Mouse (Mus musculus): ENCODE results near the gene Ces1a. TPM values are rescaled to one million over a fixed set of nuclear protein-coding genes. Genes with fewer than 3 reads are reported as not detected.

Gene Ces1a
- polyA plus RNA-seq, 1 experiment from 2014 or later: not detected

- WGBS: 55% methylated on average over 3 of the region's 3 CpGs
- Histone ChIP-seq H3K4me1 (ENCODE audit: insufficient read depth) (no peaks in the 10 kb centered on the region), H3K9ac (no peak overlapping the region), H3K36me3 (ENCODE audit: insufficient read depth) (no peaks in the 10 kb centered on the region), H3K4me3 (ENCODE audit: low read depth, low read length) (no peak overlapping the region), H3K4me2 (no peak overlapping the region), H3K27me3 (ENCODE audit: insufficient read depth, low read length) (no peaks in the 10 kb centered on the region), H3K27ac (ENCODE audit: low read depth) (no peak overlapping the region), H3K9me3 (ENCODE audit: low read depth, low read length) (no peaks in the 10 kb centered on the region)
- TF ChIP-seq CTCF (IDR thresholded peaks at IDR 0.05; ENCODE audit: low read depth): no peak
- ATAC-seq (ENCODE audit: insufficient read depth): no peak
- DNase-seq: no peak
These were observed 15.6 kb upstream of the Ces1a start for GRCm38 (mm10) chr8:93063416-93064117.

DNA sequence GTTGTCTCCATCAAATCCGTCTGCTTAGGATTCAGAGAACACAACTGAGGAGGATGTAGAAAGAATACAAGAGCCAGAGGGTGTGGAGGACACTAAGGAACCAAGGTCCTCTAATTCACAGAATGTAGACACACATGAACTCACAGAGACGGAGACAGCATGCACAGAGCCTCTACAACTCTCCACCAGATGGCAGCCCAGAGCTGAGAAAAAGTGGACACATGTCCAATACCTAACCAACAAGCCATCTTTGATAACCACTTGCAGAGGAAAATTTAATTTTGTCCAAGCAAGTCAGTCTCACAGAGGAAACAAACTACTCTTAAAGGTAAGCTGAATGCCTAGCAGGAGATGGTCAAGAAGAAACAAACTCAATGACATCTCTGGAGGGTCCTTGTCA, 11.2 kb upstream of the Ces1a start:
- peak; percentile 86 for TF ChIP-seq CTCF (IDR thresholded peaks at IDR 0.05; ENCODE audit: low read depth)
- no peak overlapping the region for H3K4me2 ChIP-seq
- no peak overlapping the region for H3K4me3 ChIP-seq (ENCODE audit: low read depth, low read length)
- H3K27ac ChIP-seq (ENCODE audit: low read depth): no peak overlapping the region
- DNase-seq: peak; percentile 91
- H3K27me3 ChIP-seq (ENCODE audit: insufficient read depth, low read length): no peaks in the 10 kb centered on the region
- H3K4me1 ChIP-seq (ENCODE audit: insufficient read depth): no peaks in the 10 kb centered on the region
- 9% methylated on average over 2 of the region's 2 CpGs for WGBS
- no peaks in the 10 kb centered on the region for H3K9me3 ChIP-seq (ENCODE audit: low read depth, low read length)
- no peaks in the 10 kb centered on the region for H3K36me3 ChIP-seq (ENCODE audit: insufficient read depth)
- no peak overlapping the region for H3K9ac ChIP-seq
- no peak for ATAC-seq (ENCODE audit: insufficient read depth)

GRCm38 (mm10) chr8:93055238-93055637, 7.2 kb upstream of the Ces1a start:
- H3K4me3 ChIP-seq (ENCODE audit: low read depth, low read length): no peak overlapping the region
- no peak overlapping the region for H3K4me2 ChIP-seq
- DNase-seq (peak; percentile 24), ATAC-seq (ENCODE audit: insufficient read depth) (no peak)
- H3K9ac ChIP-seq: no peak overlapping the region
- WGBS: 30% methylated on average over 2 of the region's 2 CpGs
- no peak overlapping the region for H3K27ac ChIP-seq (ENCODE audit: low read depth)
- TF ChIP-seq CTCF (IDR thresholded peaks at IDR 0.05; ENCODE audit: low read depth): no peak
- H3K27me3 ChIP-seq (ENCODE audit: insufficient read depth, low read length): no peaks in the 10 kb centered on the region
- no peaks in the 10 kb centered on the region for H3K9me3 ChIP-seq (ENCODE audit: low read depth, low read length)
- H3K36me3 ChIP-seq (ENCODE audit: insufficient read depth): no peaks in the 10 kb centered on the region
- no peaks in the 10 kb centered on the region for H3K4me1 ChIP-seq (ENCODE audit: insufficient read depth)

GRCm38 (mm10) chr8:93048510-93049416, 771 bp upstream of the Ces1a start:
- WGBS: 40% methylated on average over 4 of the region's 4 CpGs
- Histone ChIP-seq H3K27me3 (ENCODE audit: insufficient read depth, low read length) (no peaks in the 10 kb centered on the region), H3K27ac (ENCODE audit: low read depth) (no peak overlapping the region), H3K9ac (no peak overlapping the region), H3K4me1 (ENCODE audit: insufficient read depth) (no peaks in the 10 kb centered on the region; the same call in 1 of the 2 replicates), H3K36me3 (ENCODE audit: insufficient read depth) (no peaks in the 10 kb centered on the region), H3K9me3 (ENCODE audit: low read depth, low read length) (no peaks in the 10 kb centered on the region), H3K4me3 (ENCODE audit: low read depth, low read length) (no peak overlapping the region), H3K4me2 (no peak overlapping the region)
- DNase-seq (peak; percentile 44), ATAC-seq (ENCODE audit: insufficient read depth) (no peak)
- TF ChIP-seq CTCF (IDR thresholded peaks at IDR 0.05; ENCODE audit: low read depth): peak; percentile 47

GRCm38 (mm10) chr8:93043083-93043482, 4.9 kb downstream of the Ces1a start:
- Histone ChIP-seq H3K36me3 (ENCODE audit: insufficient read depth) (no peaks in the 10 kb centered on the region), H3K27ac (ENCODE audit: low read depth) (peak overlapping the region; percentile 59), H3K9me3 (ENCODE audit: low read depth, low read length) (no peaks in the 10 kb centered on the region), H3K9ac (no peak overlapping the region), H3K4me2 (no peak overlapping the region), H3K27me3 (ENCODE audit: insufficient read depth, low read length) (no peaks in the 10 kb centered on the region), H3K4me1 (ENCODE audit: insufficient read depth) (0 out of 2 replicates have a peak, but pooled peaks cover 3% of the 10 kb centered on the region), H3K4me3 (ENCODE audit: low read depth, low read length) (no peak overlapping the region)
- TF ChIP-seq CTCF (IDR thresholded peaks at IDR 0.05; ENCODE audit: low read depth): no peak
- WGBS: 8% methylated on average over 1 of the region's 1 CpGs
- no peak for ATAC-seq (ENCODE audit: insufficient read depth)
- DNase-seq: peak; percentile 36

- no peak overlapping the region for H3K4me3 ChIP-seq (ENCODE audit: low read depth, low read length)
- 0 out of 2 replicates have a peak, but pooled peaks cover 3% of the 10 kb centered on the region for H3K4me1 ChIP-seq (ENCODE audit: insufficient read depth)
- no peaks in the 10 kb centered on the region for H3K9me3 ChIP-seq (ENCODE audit: low read depth, low read length)
- H3K27me3 ChIP-seq (ENCODE audit: insufficient read depth, low read length): no peaks in the 10 kb centered on the region
- WGBS: 77% methylated on average over 4 of the region's 4 CpGs
- H3K9ac ChIP-seq: no peak overlapping the region
- no peak for DNase-seq
- no peak for TF ChIP-seq CTCF (IDR thresholded peaks at IDR 0.05; ENCODE audit: low read depth)
- no peak overlapping the region for H3K27ac ChIP-seq (ENCODE audit: low read depth)
- H3K36me3 ChIP-seq (ENCODE audit: insufficient read depth): no peaks in the 10 kb centered on the region
- no peak overlapping the region for H3K4me2 ChIP-seq
- ATAC-seq (ENCODE audit: insufficient read depth): no peak
These were observed 7.0 kb downstream of the Ces1a start for GRCm38 (mm10) chr8:93040776-93041567.
